Mouse (Mus musculus): Measurements from ENCODE around the gene Cblc.

- TF ChIP-seq POLR2A (IDR thresholded peaks at IDR 0.05; ENCODE audit: extremely low read depth, insufficient read depth, low read length) (no peak), CTCF (IDR thresholded peaks at IDR 0.05; ENCODE audit: low read depth, low read length) (no peak)
Measured at GRCm38 (mm10) chr7:19806356-19806969, 9.9 kb upstream of the Cblc start.
